Mouse (Mus musculus) kidney, adult 8-10 months (tissue): ENCODE measurements around the gene Fxyd3.
A peak's percentile ranks its signal among the peaks of the same experiment; 100 is the strongest.

Source experiments
- DNase-seq, 2 experiments: peaks; one replicate each; pipeline ENCODE4 v3.0.0; 2022

Fxyd3 gene

GRCm38 (mm10) chr7:31098697-31099611 is 22.4 kb upstream of the Fxyd3 start:
- DNase-seq = peak in 1 of 2 experiments; percentile 44

GRCm38 (mm10) chr7:31097583-31098248 is 21.2 kb upstream of the Fxyd3 start:
- DNase-seq = peak; percentile 85 to 92

GRCm38 (mm10) chr7:31096892-31097564 is 20.5 kb upstream of the Fxyd3 start:
- DNase-seq = no peak

- no peak for DNase-seq
These were observed 18.4 kb upstream of the Fxyd3 start for GRCm38 (mm10) chr7:31094774-31095501.

GRCm38 (mm10) chr7:31089721-31090120 is 13.2 kb upstream of the Fxyd3 start:
- DNase-seq = no peak

- no peak for DNase-seq
These were observed 11.7 kb upstream of the Fxyd3 start for GRCm38 (mm10) chr7:31088206-31088605.

- DNase-seq = no peak
These were observed 10.8 kb upstream of the Fxyd3 start for GRCm38 (mm10) chr7:31087262-31087661.

GRCm38 (mm10) chr7:31086175-31086755 is 9.8 kb upstream of the Fxyd3 start:
- DNase-seq = no peak

GRCm38 (mm10) chr7:31085171-31085570 is 8.7 kb upstream of the Fxyd3 start:
- no peak for DNase-seq

GRCm38 (mm10) chr7:31084140-31084539 is 7.6 kb upstream of the Fxyd3 start:
- no peak for DNase-seq

- DNase-seq = no peak
These were observed 6.5 kb upstream of the Fxyd3 start for GRCm38 (mm10) chr7:31082831-31083588.

- no peak for DNase-seq
These were observed 5.6 kb upstream of the Fxyd3 start for GRCm38 (mm10) chr7:31082106-31082505.

- no peak for DNase-seq
These were observed 4.6 kb upstream of the Fxyd3 start for GRCm38 (mm10) chr7:31081106-31081505.

GRCm38 (mm10) chr7:31080611-31081010 is 4.1 kb upstream of the Fxyd3 start:
- DNase-seq = no peak

GRCm38 (mm10) chr7:31079670-31080069 is 3.2 kb upstream of the Fxyd3 start:
- DNase-seq = no peak

- DNase-seq = no peak
These were observed 1.5 kb upstream of the Fxyd3 start for GRCm38 (mm10) chr7:31077885-31078445.

- no peak for DNase-seq
These were observed 966 bp upstream of the Fxyd3 start for GRCm38 (mm10) chr7:31077470-31077869.

GRCm38 (mm10) chr7:31074713-31075069 is 1.8 kb downstream of the Fxyd3 start:
- DNase-seq = no peak

- DNase-seq = no peak
These were observed 2.3 kb downstream of the Fxyd3 start for GRCm38 (mm10) chr7:31074061-31074712.

- DNase-seq = no peak
These were observed 3.0 kb downstream of the Fxyd3 start for GRCm38 (mm10) chr7:31073546-31073945.

- no peak for DNase-seq
These were observed 4.2 kb downstream of the Fxyd3 start for GRCm38 (mm10) chr7:31072326-31072725.
